Mouse (Mus musculus) liver, embryonic 14.5 days (tissue): ENCODE data around the gene Fam122a. TPM values are rescaled to one million over a fixed set of nuclear protein-coding genes. Genes with fewer than 3 reads are reported as not detected.
A peak's percentile ranks its signal among the peaks of the same experiment; 100 is the strongest.

Experiments used
- ATAC-seq: fragments of 200-750 bp; cut with Nextera tagmentation; 2 replicates; pipeline ENCODE4 v1.8.0; 2017; ENCODE audit warnings: moderate number of reproducible peaks, mild to moderate bottlenecking, moderate library complexity; ENCODE audit not compliant: insufficient read depth
- DNase-seq, 3 experiments: peaks; one replicate each; pipeline ENCODE4 v3.0.0-alpha.2; 2012 to 2013; ENCODE audit warnings: low read depth in 3 of 3, low spot score in 3 of 3
- H3K27ac ChIP-seq: fragments of 300-500 bp; sonication (generic); 2 replicates; pipeline ENCODE4 v1.5.1; 2014; ENCODE audit warnings: moderate library complexity, mild to moderate bottlenecking, control low read depth, inconsistent platforms
- H3K27me3 ChIP-seq: fragments of 300-500 bp; sonication (generic); 2 replicates; pipeline ENCODE4 v1.6.1; 2014; ENCODE audit warnings: mild to moderate bottlenecking, low read length, moderate library complexity; ENCODE audit not compliant: control insufficient read depth, insufficient read depth
- H3K36me3 ChIP-seq: fragments of 300-500 bp; sonication (generic); replicated peaks from 2 replicates; pipeline ENCODE4 v1.6.1; 2014; ENCODE audit warnings: low read depth; ENCODE audit not compliant: control insufficient read depth, insufficient read depth
- H3K4me1 ChIP-seq, 2 experiments: fragments of 200-500 bp in 1 of 2; fragments of 300-500 bp in 1 of 2; sonication (generic) in 1 of 2; replicated peaks; 2 replicates each; pipeline ENCODE4 v1.6.1; 2012 to 2014; ENCODE audit warnings: antibody characterized with exemption in 1 of 2, inconsistent platforms in 1 of 2, low read length in 1 of 2; ENCODE audit not compliant: control insufficient read depth in 2 of 2, insufficient read depth in 2 of 2
- H3K4me2 ChIP-seq: fragments of 300-500 bp; sonication (generic); 2 replicates; pipeline ENCODE4 v1.6.1; 2014; ENCODE audit warnings: low read depth, mild to moderate bottlenecking, control low read depth, moderate library complexity
- H3K4me3 ChIP-seq, 2 experiments: fragments of 200-500 bp in 1 of 2; fragments of 300-500 bp in 1 of 2; sonication (generic) in 1 of 2; 2 replicates each; pipeline ENCODE4 v1.5.1; 2012 to 2014; ENCODE audit warnings: low read depth in 2 of 2, low read length in 2 of 2, mild to moderate bottlenecking in 2 of 2, control low read depth in 1 of 2, inconsistent platforms in 1 of 2, moderate library complexity in 1 of 2; ENCODE audit not compliant: insufficient read depth in 1 of 2
- H3K9ac ChIP-seq: fragments of 300-500 bp; sonication (generic); replicated peaks from 2 replicates; pipeline ENCODE4 v1.6.1; 2014; ENCODE audit warnings: mild to moderate bottlenecking, control low read depth, moderate library complexity
- H3K9me3 ChIP-seq: fragments of 300-500 bp; sonication (generic); 2 replicates; pipeline ENCODE4 v1.6.1; 2016; ENCODE audit warnings: low read length, mixed read lengths; ENCODE audit not compliant: control insufficient read depth
- CTCF ChIP-seq: IDR thresholded peaks from 2 replicates; pipeline ENCODE4 v1.5.1; 2016; ENCODE audit warnings: antibody characterized with exemption, low read depth, control low read depth
- EP300 ChIP-seq: IDR thresholded peaks from 2 replicates; pipeline ENCODE4 v1.6.1; 2016; ENCODE audit warnings: antibody characterized with exemption, low read depth
- WGBS: fragments of 180-500 bp; shearing (Covaris S2); extraction: QIAGEN DNeasy Blood & Tissue Kit; methylation state at CpG from one replicate; pipeline ENCODE4 v1.1.7; 2014; ENCODE audit not compliant: insufficient replicate concordance; 5-methylcytosine and 5-hydroxymethylcytosine counted together
- polyA plus RNA-seq, 2 experiments: library from polyadenylated mRNA; depleted of rRNA in 1 of 2; stranded (reverse) in 1 of 2; unstranded in 1 of 2; fragments of >200 nt; fragmentation: Nextera tagmentation in 1 of 2; extraction: Ambion mirVana in 1 of 2; gene quantifications; 2 replicates each; pipeline versions ENCODE4 v1.2.1 to v1.2.3; 2012 to 2014

The Fam122a gene
- polyA plus RNA-seq, 2 experiments: 14.9 to 22.8 TPM

- H3K27me3 ChIP-seq: no peaks in the 10 kb centered on the region
- no peaks in the 10 kb centered on the region for H3K9me3 ChIP-seq
- ATAC-seq (peak; percentile 42; the same call in 1 of the 2 replicates), DNase-seq (peak; percentile 18 to 40 (median 25))
- TF ChIP-seq EP300 (no peak), CTCF (no peak)
- peaks cover 12 to 15% of the 10 kb centered on the region in 2 experiments for H3K4me1 ChIP-seq
- under 1% methylated on average over 11 of the region's 11 CpGs for WGBS
- peak overlapping the region; percentile 98 for H3K4me2 ChIP-seq
- peak overlapping the region; percentile 68 to 92 for H3K4me3 ChIP-seq
- peak overlapping the region; percentile 73 for H3K27ac ChIP-seq
- peak overlapping the region; percentile 97 for H3K9ac ChIP-seq
- H3K36me3 ChIP-seq: peaks cover 3% of the 10 kb centered on the region; the same call in 1 of the 2 replicates
Measured at GRCm38 (mm10) chr19:24476461-24476860, 695 bp downstream of the Fam122a start.

- Histone ChIP-seq H3K9ac (no peak overlapping the region; the same call in 1 of the 2 replicates), H3K27ac (no peak overlapping the region), H3K9me3 (no peaks in the 10 kb centered on the region), H3K4me3 (peak overlapping the region in 1 of 2 experiments; percentile 28; a peak in 2 of 4 replicates), H3K4me2 (peak overlapping the region; percentile 98), H3K27me3 (no peaks in the 10 kb centered on the region), H3K4me1 (peaks cover 12 to 15% of the 10 kb centered on the region in 2 experiments), H3K36me3 (peaks cover 3% of the 10 kb centered on the region; the same call in 1 of the 2 replicates)
- TF ChIP-seq EP300: no peak
- TF ChIP-seq CTCF: no peak
- no peak for ATAC-seq
- 66% methylated on average over 6 of the region's 6 CpGs for WGBS
- DNase-seq: no peak
Measured at GRCm38 (mm10) chr19:24475281-24475680, 1.9 kb downstream of the Fam122a start.

GRCm38 (mm10) chr19:24472512-24472911 lies 4.6 kb downstream of the Fam122a start:
- H3K4me1 ChIP-seq: peaks cover 6 to 8% of the 10 kb centered on the region in 2 experiments
- no peak overlapping the region for H3K27ac ChIP-seq
- peaks cover 3% of the 10 kb centered on the region; the same call in 1 of the 2 replicates for H3K36me3 ChIP-seq
- no peak overlapping the region for H3K4me2 ChIP-seq
- WGBS: 89% methylated on average over 5 of the region's 5 CpGs
- TF ChIP-seq CTCF (no peak), EP300 (no peak)
- ATAC-seq: no peak
- no peaks in the 10 kb centered on the region for H3K9me3 ChIP-seq
- H3K27me3 ChIP-seq: no peaks in the 10 kb centered on the region
- H3K9ac ChIP-seq: no peak overlapping the region
- no peak overlapping the region for H3K4me3 ChIP-seq
- DNase-seq: no peak

GRCm38 (mm10) chr19:24471538-24471937 lies 5.6 kb downstream of the Fam122a start:
- ATAC-seq: no peak
- WGBS: 78% methylated on average over 6 of the region's 6 CpGs
- no peak overlapping the region for H3K27ac ChIP-seq

GRCm38 (mm10) chr19:24469216-24469615 lies 7.9 kb downstream of the Fam122a start:
- no peak overlapping the region for H3K27ac ChIP-seq
- H3K4me2 ChIP-seq: no peak overlapping the region
- 68% methylated on average over 4 of the region's 4 CpGs for WGBS
- no peaks in the 10 kb centered on the region for H3K36me3 ChIP-seq
- H3K4me3 ChIP-seq: no peak overlapping the region
- no peak overlapping the region for H3K9ac ChIP-seq
- no peaks in the 10 kb centered on the region for H3K9me3 ChIP-seq
- no peak for ATAC-seq
- no peak for DNase-seq
- H3K27me3 ChIP-seq: no peaks in the 10 kb centered on the region
- TF ChIP-seq CTCF (no peak), EP300 (no peak)
- peaks cover 0 to 2% of the 10 kb centered on the region in 2 experiments; a peak in 2 of 4 replicates for H3K4me1 ChIP-seq

More at GRCm38 (mm10) chr19:24471538-24471937, 5.6 kb downstream of the Fam122a start:
- Histone ChIP-seq H3K4me2 (no peak overlapping the region), H3K9ac (no peak overlapping the region), H3K27me3 (no peaks in the 10 kb centered on the region), H3K4me1 (peaks cover 7 to 8% of the 10 kb centered on the region in 2 experiments), H3K4me3 (no peak overlapping the region), H3K36me3 (peaks cover 3% of the 10 kb centered on the region; the same call in 1 of the 2 replicates), H3K9me3 (no peaks in the 10 kb centered on the region)
- no peak for DNase-seq
- TF ChIP-seq EP300: no peak
